Mouse (Mus musculus): ENCODE measurements around the gene Il17rc.

Il17rc gene

GRCm38 (mm10) chr6:113495071-113495675 lies 23.9 kb downstream of the Il17rc start:
- DNase-seq (ENCODE audit: low spot score), result no peak

GRCm38 (mm10) chr6:113499346-113499745 lies 28.1 kb downstream of the Il17rc start:
- DNase-seq (ENCODE audit: low spot score), result no peak

GRCm38 (mm10) chr6:113501388-113502084 lies 30.3 kb downstream of the Il17rc start, which contains the start of gene Prrt3:
Gene Prrt3 (minus strand): TSS chr6:113501931.
- DNase-seq (ENCODE audit: low spot score), result no peak

GRCm38 (mm10) chr6:113502801-113503200 lies 31.6 kb downstream of the Il17rc start:
- DNase-seq (ENCODE audit: low spot score), result no peak

GRCm38 (mm10) chr6:113505689-113506088 lies 34.5 kb downstream of the Il17rc start:
- DNase-seq (ENCODE audit: low spot score), result no peak

GRCm38 (mm10) chr6:113507130-113507529 lies 35.9 kb downstream of the Il17rc start:
- no peak for DNase-seq (ENCODE audit: low spot score)

- no peak for DNase-seq (ENCODE audit: low spot score)
These were observed 37.2 kb downstream of the Il17rc start for GRCm38 (mm10) chr6:113508272-113508946.

GRCm38 (mm10) chr6:113508947-113509280 lies 37.7 kb downstream of the Il17rc start:
- DNase-seq (ENCODE audit: low spot score), result no peak

GRCm38 (mm10) chr6:113513944-113514343 lies 42.7 kb downstream of the Il17rc start:
- no peak for DNase-seq (ENCODE audit: low spot score)

GRCm38 (mm10) chr6:113514600-113514999 lies 43.4 kb downstream of the Il17rc start:
- DNase-seq (ENCODE audit: low spot score), result no peak

- no peak for DNase-seq (ENCODE audit: low spot score)
These were observed 46.3 kb downstream of the Il17rc start for GRCm38 (mm10) chr6:113517434-113518080.

GRCm38 (mm10) chr6:113522310-113522709 lies 51.1 kb downstream of the Il17rc start:
- no peak for DNase-seq (ENCODE audit: low spot score)

- no peak for DNase-seq (ENCODE audit: low spot score)
These were observed 52.2 kb downstream of the Il17rc start for GRCm38 (mm10) chr6:113523420-113523819.

GRCm38 (mm10) chr6:113530932-113531839 lies 60.0 kb downstream of the Il17rc start, which contains the start of the genes Emc3 and Fancd2:
Gene Emc3 (minus strand): TSS chr6:113531652.
Gene Fancd2 (plus strand): TSS chr6:113531682.
- DNase-seq (ENCODE audit: low spot score), result peak; percentile 90

- no peak for DNase-seq (ENCODE audit: low spot score)
These were observed 60.7 kb downstream of the Il17rc start for GRCm38 (mm10) chr6:113531840-113532404.

All from ovary, postnatal 36 days (tissue).